ENCODE assay signal across 9 mouse cellular contexts in genomic region chr5:33009818-33010812, GRCm38 (mm10). TPM values are rescaled to one million over a fixed set of nuclear protein-coding genes. Genes with fewer than 3 reads are reported as not detected.
DNase-seq lines count a peak whose midpoint lies in the region; ATAC-seq and TF ChIP-seq lines count a peak whose summit lies in the region.
"Had no signal": no experiment of that assay in that cellular context is flagged by ENCODE, and none has a peak within 500 bp of the region (broad histone marks: within the 10 kb centered on the region; RNA-seq: fewer than 3 reads in every experiment).

No protein-coding gene starts in this region.

- H3K36me3 ChIP-seq in hindbrain, embryonic 14.5 days (replicated peaks; ENCODE audit: control insufficient read depth, insufficient read depth), result no peaks in the 10 kb centered on the region
- H3K36me3 ChIP-seq in midbrain, embryonic 16.5 days (ENCODE audit: control insufficient read depth, insufficient read depth, low read length), result no peaks in the 10 kb centered on the region

- DNase-seq in layer of hippocampus, adult 2 months (ENCODE audit: low spot score in 2 of 2), result no peak
- no peak for DNase-seq in layer of hippocampus, adult 18-20 months (ENCODE audit: low spot score in 2 of 2)
- peak; percentile 33 to 38 for DNase-seq in cerebellum, adult 2 months
- DNase-seq in hindbrain, embryonic 14.5 days (ENCODE audit: low spot score), result no peak
- no peak for DNase-seq in left cerebral cortex, adult 18-20 months (ENCODE audit: low spot score in 2 of 2)
- no peak for DNase-seq in layer of hippocampus, postnatal 14 days (ENCODE audit: low spot score in 2 of 2)
- DNase-seq: right cerebral cortex, postnatal 14 days had no signal

- H3K9me3 ChIP-seq in hindbrain, embryonic 14.5 days (ENCODE audit: control insufficient read depth, low read length), result no peaks in the 10 kb centered on the region
- H3K9me3 ChIP-seq in midbrain, embryonic 16.5 days (replicated peaks; ENCODE audit: control insufficient read depth, low read length, poor library complexity, severe bottlenecking), result no peaks in the 10 kb centered on the region

- WGBS in cerebellum, adult 2 months, result 60% methylated on average over 14 of the region's 14 CpGs
- 78% methylated on average over 14 of the region's 14 CpGs for WGBS in hindbrain, embryonic 14.5 days
- WGBS in midbrain, embryonic 16.5 days, result 73% methylated on average over 14 of the region's 14 CpGs

- no peak for ATAC-seq in hindbrain, embryonic 14.5 days (ENCODE audit: low FRiP score)
- ATAC-seq in midbrain, embryonic 16.5 days, result no peak
- no peak for ATAC-seq in CD4-positive, CD25-positive, alpha-beta regulatory T cell, adult 4 months

- H3K27me3 ChIP-seq in cerebellum, adult 2 months (ENCODE audit: control insufficient read depth, insufficient read depth, low read length), result no peaks in the 10 kb centered on the region
- H3K27me3 ChIP-seq in hindbrain, embryonic 14.5 days (ENCODE audit: control insufficient read depth, insufficient read depth, low read length), result no peaks in the 10 kb centered on the region
- H3K27me3 ChIP-seq in midbrain, embryonic 16.5 days (ENCODE audit: control insufficient read depth, insufficient read depth, low read depth, low read length), result no peaks in the 10 kb centered on the region

- no peak for TF ChIP-seq POLR2A in cerebellum, adult 2 months (IDR thresholded peaks at IDR 0.05; ENCODE audit: borderline replicate concordance, insufficient read depth, low read length)

- peaks cover 26% of the 10 kb centered on the region for H3K4me1 ChIP-seq in cerebellum, adult 2 months (ENCODE audit: control insufficient read depth, insufficient read depth, low read length)
- H3K4me1 ChIP-seq in hindbrain, embryonic 14.5 days (replicated peaks; ENCODE audit: control insufficient read depth, insufficient read depth, low read length), result peaks cover 43% of the 10 kb centered on the region
- peaks cover 45% of the 10 kb centered on the region for H3K4me1 ChIP-seq in midbrain, embryonic 16.5 days (ENCODE audit: control insufficient read depth, insufficient read depth, low read length)

- H3K27ac ChIP-seq in layer of hippocampus, adult 2 months, result peak overlapping the region; percentile 76
- no peak overlapping the region for H3K27ac ChIP-seq in cerebellum, adult 2 months (ENCODE audit: insufficient read depth, low read length)
- peak overlapping the region; percentile 91 for H3K27ac ChIP-seq in hindbrain, embryonic 14.5 days
- peak overlapping the region; percentile 85 for H3K27ac ChIP-seq in midbrain, embryonic 16.5 days (ENCODE audit: low read length)

- TF ChIP-seq CTCF in layer of hippocampus, adult 2 months (conservative IDR thresholded peaks at IDR 0.05), result no peak
- TF ChIP-seq CTCF in cerebellum, adult 2 months (IDR thresholded peaks at IDR 0.05; ENCODE audit: borderline replicate concordance, insufficient read depth, low read depth, low read length), result no peak

- H3K4me2 ChIP-seq in hindbrain, embryonic 14.5 days (replicated peaks), result no peak overlapping the region; the same call in 1 of the 2 replicates
- H3K4me2 ChIP-seq in midbrain, embryonic 16.5 days (ENCODE audit: low read length), result no peak overlapping the region

- H3K9ac ChIP-seq in hindbrain, embryonic 14.5 days, result peak overlapping the region; percentile 18; the same call in 1 of the 2 replicates
- peak overlapping the region; percentile 31; the same call in 1 of the 2 replicates for H3K9ac ChIP-seq in midbrain, embryonic 16.5 days (ENCODE audit: low read depth, low read length)

- no peak overlapping the region for H3K4me3 ChIP-seq in layer of hippocampus, adult 2 months
- no peak overlapping the region for H3K4me3 ChIP-seq in cerebellum, adult 2 months (replicated peaks; ENCODE audit: insufficient read depth, low read depth, low read length)
- no peak overlapping the region for H3K4me3 ChIP-seq in hindbrain, embryonic 14.5 days (replicated peaks; ENCODE audit: low read length)
- H3K4me3 ChIP-seq in midbrain, embryonic 16.5 days (ENCODE audit: low read depth, low read length), result no peak overlapping the region

RNA-seq across cellular contexts. Expression of gene Ywhah, which starts 8.5 kb away (rescaled TPM):
- total RNA-seq in layer of hippocampus, adult 2 months (2021), result 1,000 to 10,000 TPM; 1,193 to 1,302 TPM
- total RNA-seq in layer of hippocampus, adult 18-20 months (2021), result 1,000 to 10,000 TPM; 1,080 to 1,138 TPM
- 1,631 and 1,702 TPM in 2 replicates for polyA plus RNA-seq in cerebellum, adult 2 months (2012; rRNA removed)
- polyA plus RNA-seq in hindbrain, embryonic 14.5 days (2014; fragmentation: Nextera tagmentation; extraction: Ambion mirVana), result 745 and 907 TPM in 2 replicates
- 878 and 976 TPM in 2 replicates for polyA plus RNA-seq in midbrain, embryonic 16.5 days (2015; fragmentation: Nextera tagmentation; extraction: Ambion mirVana)
- 1,000 to 10,000 TPM; 1,087 to 1,156 TPM for total RNA-seq in left cerebral cortex, adult 18-20 months (2021)
- polyA plus RNA-seq in CD4-positive, CD25-positive, alpha-beta regulatory T cell, adult 4 months (2017; shearing (Covaris generic)), result 100 to 1,000 TPM; 192 to 194 TPM
- total RNA-seq in layer of hippocampus, postnatal 14 days (2021), result 1,000 to 10,000 TPM; 1,367 to 1,478 TPM

Comparison
In these comparisons a context has a peak if more than half of its experiments do, and no peak if none do; other contexts are left out.
1. DNase-seq: peak in cerebellum, adult 2 months (2 of 2); none in layer of hippocampus, adult 2 months (0 of 2), layer of hippocampus, adult 18-20 months (0 of 2), hindbrain, embryonic 14.5 days (single experiment), left cerebral cortex, adult 18-20 months (0 of 2) and layer of hippocampus, postnatal 14 days (0 of 2).